Mouse (Mus musculus) neural tube, embryonic 14.5 days (tissue): ENCODE measurements around the gene Olfr944. TPM values are rescaled to one million over a fixed set of nuclear protein-coding genes. Genes with fewer than 3 reads are reported as not detected.

Experiments used
- ATAC-seq: fragments of 200-750 bp; cut with Nextera tagmentation; 2 replicates; pipeline ENCODE4 v1.8.0; 2017; ENCODE audit warnings: low read depth, mild to moderate bottlenecking, moderate TSS enrichment, moderate library complexity
- H3K27ac ChIP-seq: fragments of 300-500 bp; sonication (generic); 2 replicates; pipeline ENCODE4 v1.5.1; 2014; ENCODE audit warnings: low read depth, mild to moderate bottlenecking, control low read depth, low read length, moderate library complexity, mixed read lengths
- H3K27me3 ChIP-seq: fragments of 300-500 bp; sonication (generic); 2 replicates; pipeline ENCODE4 v1.6.1; 2014; ENCODE audit warnings: low read length; ENCODE audit not compliant: control insufficient read depth, insufficient read depth
- H3K36me3 ChIP-seq: fragments of 300-500 bp; sonication (generic); 2 replicates; pipeline ENCODE4 v1.6.1; 2014; ENCODE audit warnings: low read length, mixed read lengths; ENCODE audit not compliant: control insufficient read depth, insufficient read depth
- H3K4me1 ChIP-seq: fragments of 300-500 bp; sonication (generic); 2 replicates; pipeline ENCODE4 v1.6.1; 2014; ENCODE audit warnings: low read length; ENCODE audit not compliant: control insufficient read depth, insufficient read depth
- H3K4me2 ChIP-seq: fragments of 300-500 bp; sonication (generic); 2 replicates; pipeline ENCODE4 v1.6.1; 2014; ENCODE audit warnings: mild to moderate bottlenecking, low read depth, low read length, control low read depth
- H3K4me3 ChIP-seq: fragments of 300-500 bp; sonication (generic); 2 replicates; pipeline ENCODE4 v1.5.1; 2014; ENCODE audit warnings: low read depth, low read length, control low read depth, mixed read lengths
- H3K9ac ChIP-seq: fragments of 300-500 bp; sonication (generic); replicated peaks from 2 replicates; pipeline ENCODE4 v1.6.1; 2014; ENCODE audit warnings: low read depth, mild to moderate bottlenecking, control low read depth, low read length, mixed read lengths
- H3K9me3 ChIP-seq: fragments of 300-500 bp; sonication (generic); 2 replicates; pipeline ENCODE4 v1.6.1; 2016; ENCODE audit warnings: low read length; ENCODE audit not compliant: control insufficient read depth
- WGBS: fragments of 180-500 bp; shearing (Covaris S2); extraction: QIAGEN DNeasy Blood & Tissue Kit; methylation state at CpG from one replicate; pipeline ENCODE4 v1.1.7; 2014; 5-methylcytosine and 5-hydroxymethylcytosine counted together
- polyA plus RNA-seq: library from polyadenylated mRNA; unstranded; fragments of >200 nt; fragmentation: Nextera tagmentation; extraction: Ambion mirVana; gene quantifications from 2 replicates; pipeline ENCODE4 v1.2.1, GENCODE M21; 2014

The Olfr944 gene
- polyA plus RNA-seq = not detected in 2 replicates

GRCm38 (mm10) chr9:39201620-39202019 lies at the start of gene Olfr944:
Gene Olfr944, plus strand, starts transcription at chr9:39201920.
- Histone ChIP-seq H3K9ac (no peak within 1 kb of the TSS), H3K4me1 (no peaks in the 10 kb centered on the region), H3K27me3 (no peaks in the 10 kb centered on the region), H3K9me3 (no peaks in the 10 kb centered on the region), H3K27ac (no peak within 1 kb of the TSS), H3K4me3 (no peak within 1 kb of the TSS), H3K36me3 (no peaks in the 10 kb centered on the region), H3K4me2 (no peak within 1 kb of the TSS)
- no peak for ATAC-seq

GRCm38 (mm10) chr9:39152401-39152800 lies 49.3 kb upstream of the Olfr944 start:
- Histone ChIP-seq H3K4me2 (no peak overlapping the region), H3K4me1 (no peaks in the 10 kb centered on the region), H3K9me3 (no peaks in the 10 kb centered on the region), H3K27ac (no peak overlapping the region), H3K27me3 (no peaks in the 10 kb centered on the region), H3K4me3 (no peak overlapping the region), H3K36me3 (no peaks in the 10 kb centered on the region), H3K9ac (no peak overlapping the region)
- WGBS = 63% methylated on average over 1 of the region's 1 CpGs
- ATAC-seq = no peak

DNA sequence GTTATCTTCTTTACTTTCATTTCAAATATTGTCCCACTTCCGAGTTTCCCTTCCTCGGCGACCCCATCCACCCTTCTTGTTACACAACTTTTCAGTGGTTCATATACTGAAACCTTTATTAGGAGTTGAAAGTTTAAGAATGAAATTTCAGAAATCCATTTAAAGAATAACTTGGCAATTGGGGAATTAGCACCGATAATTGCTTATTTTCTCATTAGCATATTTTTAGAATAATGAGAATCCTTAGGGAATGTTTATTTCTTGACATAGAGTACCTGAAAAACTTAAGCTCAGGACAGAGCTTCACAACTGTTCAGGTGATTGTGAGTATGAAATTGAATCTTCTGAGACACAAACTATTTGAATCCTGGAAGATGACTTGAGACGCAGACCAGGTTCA lies 35.7 kb upstream of the Olfr944 start, which contains the start of gene Olfr943:
Gene Olfr943, plus strand, starts transcription at position 301 of the 400 bp plus-strand sequence.
- Histone ChIP-seq H3K4me2 (no peak within 1 kb of the TSS), H3K27ac (no peak within 1 kb of the TSS), H3K4me1 (no peaks in the 10 kb centered on the region), H3K4me3 (no peak within 1 kb of the TSS), H3K36me3 (no peaks in the 10 kb centered on the region), H3K9me3 (no peaks in the 10 kb centered on the region), H3K9ac (no peak within 1 kb of the TSS), H3K27me3 (no peaks in the 10 kb centered on the region)
- no peak for ATAC-seq
- 93% methylated on average over 5 of the region's 5 CpGs for WGBS

DNA sequence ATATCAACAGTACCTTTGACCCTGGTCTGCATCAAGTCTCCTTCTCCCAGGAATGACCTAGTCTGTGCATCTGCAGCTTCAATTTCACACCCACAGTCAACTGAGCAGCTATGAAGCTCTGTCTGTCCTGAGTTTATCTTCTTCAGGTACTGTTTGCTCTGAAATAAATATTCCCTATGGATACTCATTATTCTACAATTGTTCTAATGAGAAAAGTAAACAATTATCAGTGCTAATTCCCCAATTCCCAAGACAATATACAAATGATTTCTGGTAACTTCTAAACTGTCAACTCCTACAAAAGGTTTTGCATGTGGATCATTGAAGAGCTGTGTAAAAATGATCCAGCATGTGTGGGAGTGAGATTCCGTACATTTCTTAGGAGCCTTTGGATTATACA lies 48.2 kb downstream of the Olfr944 start, which contains the start of gene Olfr1537:
Gene Olfr1537, minus strand, starts transcription at position 101 of the 400 bp plus-strand sequence.
- Histone ChIP-seq H3K36me3 (no peaks in the 10 kb centered on the region), H3K9me3 (no peaks in the 10 kb centered on the region), H3K27me3 (no peaks in the 10 kb centered on the region), H3K27ac (no peak within 1 kb of the TSS), H3K4me2 (no peak within 1 kb of the TSS), H3K4me1 (no peaks in the 10 kb centered on the region), H3K9ac (no peak within 1 kb of the TSS), H3K4me3 (no peak within 1 kb of the TSS)
- WGBS = 81% methylated on average over 1 of the region's 1 CpGs
- no peak for ATAC-seq

Other genes with a start within 250 kb of the Olfr944 start
- not detected in 2 replicates for gene Olfr933, start 229.6 kb upstream of the Olfr944 start, polyA plus RNA-seq
- not detected in 2 replicates for gene Olfr934, start 213.6 kb upstream of the Olfr944 start, polyA plus RNA-seq
- gene Olfr935, start 202.2 kb upstream of the Olfr944 start, polyA plus RNA-seq = not detected in 2 replicates
- not detected in 2 replicates for gene Olfr146, start 178.5 kb upstream of the Olfr944 start, polyA plus RNA-seq
- not detected in 2 replicates for gene Olfr937, start 137.0 kb upstream of the Olfr944 start, polyA plus RNA-seq
- not detected in 2 replicates for gene Olfr938, start 123.0 kb upstream of the Olfr944 start, polyA plus RNA-seq
- not detected in 2 replicates for gene Olfr27, start 73.8 kb upstream of the Olfr944 start, polyA plus RNA-seq
- gene Olfr943, start 35.6 kb upstream of the Olfr944 start, polyA plus RNA-seq = not detected in 2 replicates
- gene Olfr1537, start 48.1 kb downstream of the Olfr944 start, polyA plus RNA-seq = not detected in 2 replicates
- not detected in 2 replicates for gene Olfr945, start 74.9 kb downstream of the Olfr944 start, polyA plus RNA-seq
- not detected in 2 replicates for gene Olfr948, start 124.1 kb downstream of the Olfr944 start, polyA plus RNA-seq
- gene Olfr951, start 185.5 kb downstream of the Olfr944 start, polyA plus RNA-seq = not detected in 2 replicates
- gene Olfr952, start 225.2 kb downstream of the Olfr944 start, polyA plus RNA-seq = not detected in 2 replicates